In the genomic region with DNA sequence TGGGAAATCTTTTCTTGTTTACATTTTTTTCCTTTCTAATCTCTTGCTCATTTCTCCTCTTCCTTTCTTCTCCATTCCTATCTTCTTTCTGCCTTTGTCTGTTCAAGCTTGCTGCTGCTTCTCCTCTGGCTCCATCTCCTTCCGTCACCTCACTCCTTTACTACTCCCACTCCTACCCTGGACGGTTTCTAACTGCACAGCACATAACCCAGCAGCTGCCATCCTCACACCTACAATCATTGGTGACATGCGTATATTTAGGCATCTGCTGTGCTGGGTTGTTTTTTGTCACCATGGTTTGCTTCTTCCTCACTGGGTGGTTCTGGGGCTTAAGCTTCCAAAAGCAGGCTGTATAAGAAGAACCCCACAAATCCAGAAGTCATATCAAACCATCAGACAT, we compare ENCODE assay signal across 25 mouse cellular contexts.
DNase-seq lines count a peak whose midpoint lies in the region; ATAC-seq and TF ChIP-seq lines count a peak whose summit lies in the region.
"Had no signal": no experiment of that assay in that cellular context is flagged by ENCODE, and none has a peak within 500 bp of the region (broad histone marks: within the 10 kb centered on the region; RNA-seq: fewer than 3 reads in every experiment).

No protein-coding gene starts in this region.

- no peak for DNase-seq in frontal cortex, postnatal 25 days (ENCODE audit: low spot score in 2 of 2)
- DNase-seq in left cerebral cortex, adult 11 months (ENCODE audit: low spot score) = peak; percentile 7
- no peak for DNase-seq in left cerebral cortex, adult 2 months (ENCODE audit: extremely low spot score in 1 of 2, low spot score in 2 of 2)
- DNase-seq in right cerebral cortex, adult 2 months (ENCODE audit: low spot score in 2 of 2) = peak; percentile 5 to 10
- DNase-seq in right cerebral cortex, postnatal 14 days = no peak
- DNase-seq: adrenal gland, adult 8-10 months; adrenal gland, postnatal 25 days; cerebellum, adult 18-20 months; cerebellum, adult 9-10 months; cerebellum, postnatal 14 days; gastrocnemius, postnatal 10 days; gastrocnemius, postnatal 36 days; heart, adult 2 months; heart, postnatal 14 days; heart, postnatal 4 days had no signal

- TF ChIP-seq CTCF in left cerebral cortex, adult 2 months (IDR thresholded peaks at IDR 0.05) = no peak

- H3K27ac ChIP-seq in left cerebral cortex, adult 2 months = no peak overlapping the region
- H3K27ac ChIP-seq: forebrain, embryonic 10.5 days; forebrain, embryonic 13.5 days; heart, adult 2 months; heart, embryonic 10.5 days; heart, embryonic 13.5 days; hindbrain, embryonic 14.5 days; hindbrain, postnatal 0 days had no signal

- H3K4me3 ChIP-seq in left cerebral cortex, adult 2 months = no peak overlapping the region
- H3K4me3 ChIP-seq: forebrain, embryonic 10.5 days; forebrain, embryonic 13.5 days; heart, adult 2 months; heart, embryonic 10.5 days; heart, embryonic 13.5 days had no signal

- ATAC-seq in frontal cortex, adult (ENCODE audit: low TSS enrichment) = peak; percentile 92
- ATAC-seq: activated CD4-positive, CD25-positive, alpha-beta regulatory T cell, adult 4 months; forebrain, embryonic 13.5 days; forebrain, embryonic 16.5 days; hindbrain, postnatal 0 days; inflammation-experienced regulatory T-cells, adult 6 months had no signal

- intact Hi-C loops in left cerebral cortex, adult 2 months (cut with DNase I) = no loop called here

Comparison
In these comparisons a context has a peak if more than half of its experiments do, and no peak if none do; other contexts are left out.
1. DNase-seq: peak in left cerebral cortex, adult 11 months (single experiment) and right cerebral cortex, adult 2 months (2 of 2); none in frontal cortex, postnatal 25 days (0 of 2), left cerebral cortex, adult 2 months (0 of 2) and right cerebral cortex, postnatal 14 days (single experiment).